Mouse (Mus musculus): ENCODE results near the gene Mpzl1.
A peak's percentile ranks its signal among the peaks of the same experiment; 100 is the strongest.
"Not testable (repeated sequence)": the region's sequence is repeated elsewhere in the genome, so short reads cannot be mapped to it uniquely, and the experiment has no call there.

Gene Mpzl1

GRCm38 (mm10) chr1:165634151-165634884 lies at the start of gene Mpzl1:
TSS of gene Mpzl1 (minus strand) at chr1:165634538.
- DNase-seq, result peak; percentile 96 to 97

GRCm38 (mm10) chr1:165682056-165682853 lies 47.9 kb upstream of the Mpzl1 start:
- no peak for DNase-seq

- DNase-seq, result no peak
These were observed 46.9 kb upstream of the Mpzl1 start for GRCm38 (mm10) chr1:165681045-165681794.

GRCm38 (mm10) chr1:165680086-165680485 lies 45.7 kb upstream of the Mpzl1 start:
- not testable (repeated sequence) for DNase-seq

- DNase-seq, result no peak
These were observed 45.3 kb upstream of the Mpzl1 start for GRCm38 (mm10) chr1:165679618-165679997.

- peak; percentile 61 to 65 for DNase-seq
These were observed 44.7 kb upstream of the Mpzl1 start for GRCm38 (mm10) chr1:165678861-165679617.

GRCm38 (mm10) chr1:165677558-165677957 lies 43.2 kb upstream of the Mpzl1 start:
- no peak for DNase-seq

- DNase-seq, result no peak
These were observed 42.7 kb upstream of the Mpzl1 start for GRCm38 (mm10) chr1:165676993-165677392.

GRCm38 (mm10) chr1:165675167-165675566 lies 40.8 kb upstream of the Mpzl1 start:
- DNase-seq, result no peak

GRCm38 (mm10) chr1:165672355-165672754 lies 38.0 kb upstream of the Mpzl1 start:
- peak in 1 of 2 experiments; percentile 18 for DNase-seq

- DNase-seq, result no peak
These were observed 35.7 kb upstream of the Mpzl1 start for GRCm38 (mm10) chr1:165670056-165670455.

- no peak for DNase-seq
These were observed 34.6 kb upstream of the Mpzl1 start for GRCm38 (mm10) chr1:165668904-165669303.

- no peak for DNase-seq
These were observed 33.0 kb upstream of the Mpzl1 start for GRCm38 (mm10) chr1:165667380-165667779.

- no peak for DNase-seq
These were observed 32.6 kb upstream of the Mpzl1 start for GRCm38 (mm10) chr1:165666944-165667343.

- no peak for DNase-seq
These were observed 31.4 kb upstream of the Mpzl1 start for GRCm38 (mm10) chr1:165665758-165666157.

GRCm38 (mm10) chr1:165663277-165663676 lies 28.9 kb upstream of the Mpzl1 start:
- peak; percentile 51 to 52 for DNase-seq

GRCm38 (mm10) chr1:165662426-165663192 lies 28.3 kb upstream of the Mpzl1 start:
- peak; percentile 53 to 55 for DNase-seq

- no peak for DNase-seq
These were observed 27.4 kb upstream of the Mpzl1 start for GRCm38 (mm10) chr1:165661725-165662124.

- DNase-seq, result no peak
These were observed 26.9 kb upstream of the Mpzl1 start for GRCm38 (mm10) chr1:165661191-165661590.

GRCm38 (mm10) chr1:165660774-165661173 lies 26.4 kb upstream of the Mpzl1 start:
- DNase-seq, result peak; percentile 73 to 75

GRCm38 (mm10) chr1:165658602-165659001 lies 24.3 kb upstream of the Mpzl1 start:
- DNase-seq, result peak; percentile 70 to 75

- DNase-seq, result no peak
These were observed 21.1 kb upstream of the Mpzl1 start for GRCm38 (mm10) chr1:165655482-165655881.

Measured in B cell, adult 2 months (primary cell).